Mouse (Mus musculus) heart, postnatal 0 days (tissue): Measurements from ENCODE around the gene Atp1a4.

Experiments used
- CTCF ChIP-seq: IDR thresholded peaks from 2 replicates; pipeline ENCODE4 v1.5.1; 2016; ENCODE audit warnings: antibody characterized with exemption, control low read depth, low read depth
- EP300 ChIP-seq: IDR thresholded peaks from 2 replicates; pipeline ENCODE4 v1.6.1; 2016; ENCODE audit warnings: antibody characterized with exemption, low read depth

- TF ChIP-seq CTCF (no peak), EP300 (no peak)
Observed at GRCm38 (mm10) chr1:172306885-172307284, 48.7 kb upstream of the Atp1a4 start.
